Mouse (Mus musculus): ENCODE data around the gene Gabrr2. TPM values are rescaled to one million over a fixed set of nuclear protein-coding genes. Genes with fewer than 3 reads are reported as not detected.

The Gabrr2 gene
- total RNA-seq, 1 experiment from 2014 or later = 0.27 TPM

Other genes with a start within 250 kb of the Gabrr2 start
- 2.4 and 4.8 TPM in 2 replicates for gene Ankrd6, start 112.2 kb upstream of the Gabrr2 start, total RNA-seq (2021)
- gene Rragd, start 80.0 kb upstream of the Gabrr2 start, total RNA-seq (2021) = 7.3 and 10.8 TPM in 2 replicates
- 59.8 and 61.4 TPM in 2 replicates for gene Ube2j1, start 31.6 kb upstream of the Gabrr2 start, total RNA-seq (2021)
- not detected in 2 replicates for gene Gabrr1, start 69.5 kb downstream of the Gabrr2 start, total RNA-seq (2021)
- 43.9 and 82.7 TPM in 2 replicates for gene Pm20d2, start 126.7 kb downstream of the Gabrr2 start, total RNA-seq (2021)
- gene Srsf12, start 146.0 kb downstream of the Gabrr2 start, total RNA-seq (2021) = 0.94 TPM in 1 of 2 replicates, not detected in the other
- gene Pnrc1, start 227.2 kb downstream of the Gabrr2 start, total RNA-seq (2021) = 166 and 180 TPM in 2 replicates
- 29.7 and 35.1 TPM in 2 replicates for gene Rngtt, start 247.3 kb downstream of the Gabrr2 start, total RNA-seq (2021)